Mouse (Mus musculus): Measurements from ENCODE around the gene Cdh13.

The Cdh13 gene

GRCm38 (mm10) chr8:118983724-118984123, 700.2 kb downstream of the Cdh13 start:
- DNase-seq: no peak

- DNase-seq: no peak
These were observed 703.3 kb downstream of the Cdh13 start for GRCm38 (mm10) chr8:118986796-118987195.

GRCm38 (mm10) chr8:118995641-118996188, 712.2 kb downstream of the Cdh13 start:
- DNase-seq: no peak

DNA sequence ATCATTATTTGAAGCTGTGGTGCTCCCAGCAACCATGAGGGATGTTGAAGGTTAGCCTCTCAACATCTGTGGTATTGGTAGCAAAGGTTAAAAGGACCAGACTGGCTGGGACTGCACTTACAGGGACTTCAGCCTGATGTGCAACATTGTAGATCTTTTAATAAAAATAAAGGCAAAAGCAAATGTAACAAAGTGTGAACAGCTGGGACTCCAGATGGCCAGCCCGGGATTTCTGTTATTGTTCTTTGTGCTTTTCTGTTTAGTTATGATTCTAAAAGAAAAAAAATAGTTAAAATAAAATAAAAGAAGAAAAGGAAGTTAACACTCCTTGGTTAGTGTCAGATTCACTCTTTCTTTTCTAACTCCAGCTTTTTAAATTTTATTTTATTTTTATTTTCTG, 717.1 kb downstream of the Cdh13 start:
- DNase-seq: no peak

GRCm38 (mm10) chr8:119004821-119005220, 721.3 kb downstream of the Cdh13 start:
- no peak for DNase-seq

DNA sequence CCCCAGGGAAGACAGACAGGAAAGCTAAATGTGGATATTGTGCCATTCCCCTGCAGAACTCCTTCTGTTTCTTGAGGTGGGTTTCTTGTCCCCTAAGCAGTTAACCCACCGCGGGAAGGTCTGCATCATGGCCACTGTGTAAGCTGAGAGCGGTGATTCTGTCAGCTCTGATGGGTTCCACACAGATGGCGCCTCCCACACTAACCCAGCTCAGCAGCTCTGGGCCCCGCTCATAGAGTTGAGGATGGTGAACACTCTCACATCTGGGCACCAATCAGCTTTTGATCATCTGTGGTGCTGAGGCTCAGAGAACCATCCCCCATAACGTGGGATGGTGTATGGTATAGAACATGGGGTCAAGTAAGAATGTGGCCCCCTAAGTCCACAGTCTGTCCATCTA, 735.1 kb downstream of the Cdh13 start:
- no peak for DNase-seq

GRCm38 (mm10) chr8:119020781-119021180, 737.2 kb downstream of the Cdh13 start:
- DNase-seq: no peak

DNA sequence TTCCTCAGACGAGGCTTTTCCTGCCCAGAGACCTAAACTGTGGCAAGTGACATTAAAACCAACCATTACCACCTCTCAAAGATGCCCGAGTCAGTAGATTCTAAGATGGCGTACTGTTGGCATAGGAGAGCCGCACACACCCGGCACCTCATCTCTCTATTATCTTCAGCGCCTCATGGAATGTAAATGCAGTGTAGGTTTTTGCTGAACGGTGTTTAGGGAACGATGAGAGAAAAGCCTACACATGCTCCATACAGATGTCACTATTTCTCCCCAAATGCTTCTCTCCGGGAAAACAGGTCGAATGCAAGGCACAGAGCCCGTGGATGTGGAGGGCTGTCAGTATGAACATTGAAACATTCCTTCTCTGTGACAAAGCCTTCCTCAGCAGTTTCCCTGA, 737.9 kb downstream of the Cdh13 start:
- DNase-seq: no peak

- no peak for DNase-seq
These were observed 738.9 kb downstream of the Cdh13 start for GRCm38 (mm10) chr8:119022301-119022870.

- DNase-seq: no peak
These were observed 749.9 kb downstream of the Cdh13 start for GRCm38 (mm10) chr8:119033398-119033797.

DNA sequence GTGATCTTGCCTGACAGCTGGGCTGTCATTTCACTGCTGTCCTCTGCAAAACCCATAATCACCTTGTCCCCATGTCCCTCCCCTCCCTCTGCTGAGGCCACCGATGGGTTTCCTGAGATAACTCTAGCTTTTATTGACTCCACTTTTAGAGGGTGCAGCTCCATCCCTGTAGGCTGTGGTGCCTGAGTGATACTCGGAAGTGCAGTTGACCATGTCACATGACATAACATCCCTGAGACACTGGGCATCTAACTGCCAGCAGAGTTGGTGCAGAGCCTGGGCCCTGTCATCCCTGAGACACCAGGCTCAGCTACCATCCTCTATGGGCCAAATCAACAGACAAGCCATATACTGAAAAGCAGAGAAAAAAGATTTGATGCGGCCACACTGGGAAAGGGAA, 750.5 kb downstream of the Cdh13 start:
- DNase-seq: no peak

DNA sequence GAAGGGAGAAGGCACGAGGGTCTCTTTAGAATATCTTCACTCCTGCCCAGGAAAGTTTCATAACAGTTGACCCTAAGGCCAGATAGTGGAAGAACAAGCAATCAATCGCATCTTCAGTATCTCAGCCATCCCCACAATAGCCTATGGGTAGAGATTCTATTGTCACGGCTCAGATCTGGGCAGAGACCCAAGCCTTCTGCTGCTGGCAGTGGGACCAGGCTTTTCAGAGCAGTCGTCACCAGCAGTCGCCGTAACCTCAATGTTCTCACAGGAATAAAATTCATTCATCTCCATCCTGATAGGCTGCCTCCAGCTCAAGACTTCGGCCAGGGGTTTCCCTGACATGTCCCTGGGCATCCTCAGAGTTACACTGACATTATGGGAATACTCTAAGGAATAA, 751.6 kb downstream of the Cdh13 start:
- no peak for DNase-seq

- DNase-seq: no peak
These were observed 754.0 kb downstream of the Cdh13 start for GRCm38 (mm10) chr8:119037571-119037970.

DNA sequence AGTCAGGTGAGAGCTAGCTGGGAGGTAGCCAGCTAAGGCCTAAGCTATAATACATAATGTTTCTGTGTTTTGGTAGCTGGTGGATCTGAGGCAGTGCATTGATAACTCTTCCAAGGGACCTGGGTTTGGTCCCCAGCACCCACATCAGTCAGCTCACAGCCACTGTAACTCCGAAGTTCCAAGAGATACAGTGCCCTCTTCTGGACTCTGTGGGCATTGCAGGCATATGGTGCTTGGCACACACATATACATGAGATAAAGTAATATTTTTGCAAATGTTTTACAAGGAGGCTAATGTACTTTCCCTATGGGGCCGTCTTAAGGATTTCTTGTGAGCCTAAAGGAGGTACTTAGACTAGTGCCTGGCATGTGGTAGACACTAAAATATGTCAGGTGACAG, 755.8 kb downstream of the Cdh13 start:
- DNase-seq: no peak

- DNase-seq: no peak
These were observed 774.3 kb downstream of the Cdh13 start for GRCm38 (mm10) chr8:119057876-119058275.

- DNase-seq: no peak
These were observed 778.1 kb downstream of the Cdh13 start for GRCm38 (mm10) chr8:119061671-119062070.

DNA sequence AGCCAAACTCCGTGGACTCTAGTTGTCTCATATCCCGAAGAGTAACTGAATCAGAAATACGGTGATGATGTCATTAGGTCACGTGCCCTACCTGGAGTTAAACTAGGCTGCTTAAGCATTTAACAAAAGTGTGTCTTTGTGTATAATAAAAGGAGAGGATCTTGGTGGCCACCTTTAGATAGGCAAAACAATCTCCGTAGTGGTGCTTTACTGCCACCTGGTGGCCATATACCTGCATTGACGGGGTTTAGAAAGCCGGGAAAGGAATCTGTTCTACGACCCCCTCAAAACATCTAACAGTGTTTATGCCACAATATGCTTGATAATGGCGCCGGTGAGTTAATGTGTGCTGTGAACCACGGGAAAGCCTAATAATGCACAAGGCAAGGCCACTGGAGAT, 781.0 kb downstream of the Cdh13 start:
- DNase-seq: peak; percentile 12 to 44

DNA sequence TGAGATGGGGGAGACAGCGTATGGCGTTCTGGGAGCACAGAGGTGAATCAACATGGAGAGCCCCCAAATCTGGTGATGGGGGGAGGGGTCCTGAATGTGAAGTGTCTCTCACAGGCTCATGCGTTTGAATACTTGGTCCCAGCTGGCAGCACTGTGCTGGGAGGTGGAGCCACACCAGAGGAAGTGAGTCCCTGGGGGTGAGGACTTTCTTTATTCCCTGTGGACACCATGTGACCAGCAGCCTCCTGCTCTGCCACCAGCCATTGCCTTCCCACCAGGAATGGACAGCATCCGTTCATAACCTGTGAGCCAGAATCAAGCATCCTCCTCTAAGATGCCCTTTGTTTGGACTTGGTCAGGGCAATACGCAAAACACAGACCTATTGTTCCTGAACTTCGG, 788.8 kb downstream of the Cdh13 start:
- DNase-seq: no peak

- no peak for DNase-seq
These were observed 801.5 kb downstream of the Cdh13 start for GRCm38 (mm10) chr8:119085022-119085421.

DNA sequence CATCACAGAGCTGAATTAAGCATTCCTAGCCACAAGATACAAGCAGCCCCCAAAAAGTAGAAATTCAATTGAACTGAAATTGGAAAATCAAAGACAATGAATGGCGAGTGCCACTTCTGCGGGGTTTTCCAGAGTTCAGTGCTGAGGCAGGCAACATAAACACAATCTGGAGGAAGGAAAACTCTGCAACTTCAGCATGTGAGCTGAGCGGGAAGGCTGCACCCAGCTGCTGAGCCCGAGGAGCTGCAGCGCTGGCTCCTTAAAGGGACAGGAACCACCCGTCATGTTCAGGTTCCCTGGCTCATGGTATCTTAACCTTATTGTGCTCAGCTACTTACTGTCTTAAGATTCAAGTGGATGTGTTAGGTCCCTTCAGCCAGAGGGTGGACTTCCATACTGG, 814.7 kb downstream of the Cdh13 start:
- DNase-seq: no peak

DNA sequence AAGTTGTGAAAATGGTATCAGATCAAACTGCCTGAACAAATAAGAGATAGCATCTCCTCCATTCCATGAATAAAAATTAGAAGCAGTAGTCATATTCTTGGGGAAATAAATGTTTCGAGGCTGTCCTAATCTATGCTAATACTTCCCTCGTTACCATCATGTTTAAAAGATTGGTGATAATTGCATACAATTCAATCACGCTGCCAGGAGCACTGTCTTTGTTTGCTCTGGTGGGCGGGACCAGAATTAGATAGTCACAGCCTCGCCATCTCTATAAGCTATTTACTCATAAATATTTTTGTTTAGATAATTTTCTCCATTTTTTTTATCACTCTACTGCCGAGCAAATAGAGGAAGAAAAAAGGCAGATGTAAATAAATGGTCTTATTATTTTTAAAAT, 819.3 kb downstream of the Cdh13 start:
- DNase-seq: no peak

GRCm38 (mm10) chr8:119109655-119110054, 826.1 kb downstream of the Cdh13 start:
- DNase-seq: no peak

DNA sequence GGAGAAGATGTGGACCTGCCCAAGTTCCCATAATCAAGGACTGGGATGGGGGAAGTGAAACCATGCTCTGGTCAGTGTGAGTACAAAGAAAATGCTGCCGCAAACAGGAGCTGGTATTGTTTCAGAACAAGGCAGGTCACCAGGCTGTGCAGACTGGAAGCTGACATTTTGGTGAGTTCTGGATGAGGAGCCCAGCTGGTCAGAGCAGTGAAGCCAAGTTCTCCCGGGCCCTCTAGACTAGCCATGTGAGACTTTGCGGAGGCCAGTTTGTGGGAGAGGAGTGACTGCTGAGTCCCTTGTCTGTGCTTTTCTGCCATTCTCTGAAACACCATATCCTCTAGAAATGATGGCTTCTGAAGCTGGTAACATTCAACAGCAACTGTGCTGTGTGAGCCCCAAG, 829.3 kb downstream of the Cdh13 start:
- DNase-seq: no peak

- no peak for DNase-seq
These were observed 837.7 kb downstream of the Cdh13 start for GRCm38 (mm10) chr8:119121236-119121635.

- DNase-seq: no peak
These were observed 844.3 kb downstream of the Cdh13 start for GRCm38 (mm10) chr8:119127841-119128240.

Data from kidney, adult 8-10 months (tissue).